Mouse (Mus musculus) CH12F3 (cell line): ENCODE measurements at regions not wholly inside any gene's neighbourhood (a gene's known extent, or its start where the extent isn't known, plus 50 kb on each side); places are given as distances from the start of the nearest gene placed in this dataset.

ENCODE experiments used
- in situ Hi-C: fragments of 300-500 bp; cut with MboI; formaldehyde crosslinking; loops from 2 replicates; pipeline ENCODE4 v1.14.3; 2020; ENCODE audit warnings: low sequenced_read_pairs

DNA sequence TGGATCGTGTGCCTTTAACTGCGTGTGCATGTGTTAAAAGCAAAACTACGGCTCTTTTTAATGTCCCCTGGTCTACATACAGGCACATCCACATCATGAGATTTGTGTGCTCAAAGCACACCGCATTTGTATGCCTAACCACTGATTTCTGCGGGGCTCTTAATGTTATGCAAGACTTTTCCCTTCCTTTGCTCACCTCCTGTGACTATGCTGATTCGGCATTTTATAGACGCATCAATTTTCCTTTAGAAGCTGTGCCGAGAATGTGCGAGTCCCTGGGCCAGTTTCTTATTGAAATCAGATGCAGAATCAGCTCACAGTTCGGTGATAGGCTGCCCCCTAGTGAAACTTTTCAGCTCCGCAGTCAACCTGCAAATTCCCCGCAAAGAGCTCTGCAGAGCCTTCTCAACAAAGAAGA is 124.1 kb upstream of the Tank start:
- in situ Hi-C loops: loop anchor here (25.0 kb wide), 1 partner anchor 717 kb away; no protein-coding TSS in a partner anchor

DNA sequence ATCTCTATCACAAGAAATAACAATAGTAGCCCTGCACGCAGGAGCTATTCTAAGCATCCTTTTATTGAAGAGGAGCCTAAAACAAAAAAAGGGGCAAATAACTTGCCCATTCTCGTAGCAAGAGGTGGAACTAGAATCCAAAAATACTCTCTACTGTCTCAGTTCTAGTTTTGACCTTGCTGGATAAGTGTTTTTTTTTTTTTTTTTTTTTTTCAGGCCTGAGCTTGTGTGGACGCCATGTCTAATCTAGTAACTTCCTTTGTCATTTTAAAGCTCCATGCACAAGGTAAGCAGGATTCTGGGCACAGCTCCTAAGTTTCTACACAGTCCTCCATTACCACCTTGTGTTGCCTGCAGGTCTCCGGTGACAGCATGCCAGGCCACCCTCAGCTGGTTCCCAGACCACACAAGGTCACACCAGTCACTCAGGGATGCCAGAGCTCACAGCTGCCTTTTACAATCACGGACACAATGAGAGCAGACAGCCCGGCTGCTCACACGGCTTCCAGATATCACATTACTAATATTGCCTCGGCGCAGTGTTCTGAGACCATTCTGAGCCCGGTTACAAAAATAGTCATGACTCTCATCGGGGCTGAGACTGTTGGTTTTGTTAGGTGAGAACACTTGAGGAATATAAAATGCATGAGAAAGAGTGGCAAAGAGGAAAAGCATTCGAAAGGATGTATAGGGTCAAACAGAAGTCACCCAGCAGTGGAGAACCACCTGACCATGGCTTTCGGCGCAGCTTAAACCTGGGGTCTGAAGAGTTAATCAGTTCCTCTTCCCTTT is 124.7 kb upstream of the Tank start:
- in situ Hi-C loops: loop anchor here (25.0 kb wide), 1 partner anchor 716 kb away; no protein-coding TSS in a partner anchor

DNA sequence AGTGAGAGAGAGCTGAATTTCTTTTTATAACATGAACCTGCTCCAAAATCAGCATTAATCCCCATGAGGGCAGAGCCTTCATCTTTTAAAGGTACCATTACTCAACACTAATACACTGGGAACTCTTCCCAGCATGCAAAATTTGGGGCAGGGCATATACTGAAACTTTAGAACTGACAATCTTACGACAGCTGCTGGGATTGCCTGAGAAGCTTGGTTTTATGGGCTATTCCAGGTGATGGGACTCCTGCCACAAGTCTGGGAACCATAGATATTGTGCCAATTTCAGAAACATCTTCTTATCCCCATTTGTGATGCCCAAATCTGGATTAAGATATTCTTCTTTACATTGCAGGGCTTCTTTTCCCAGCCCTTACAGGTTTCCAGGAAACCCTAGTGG is 125.8 kb upstream of the Tank start:
- in situ Hi-C loops: loop anchor here (25.0 kb wide), 1 partner anchor 715 kb away; no protein-coding TSS in a partner anchor

DNA sequence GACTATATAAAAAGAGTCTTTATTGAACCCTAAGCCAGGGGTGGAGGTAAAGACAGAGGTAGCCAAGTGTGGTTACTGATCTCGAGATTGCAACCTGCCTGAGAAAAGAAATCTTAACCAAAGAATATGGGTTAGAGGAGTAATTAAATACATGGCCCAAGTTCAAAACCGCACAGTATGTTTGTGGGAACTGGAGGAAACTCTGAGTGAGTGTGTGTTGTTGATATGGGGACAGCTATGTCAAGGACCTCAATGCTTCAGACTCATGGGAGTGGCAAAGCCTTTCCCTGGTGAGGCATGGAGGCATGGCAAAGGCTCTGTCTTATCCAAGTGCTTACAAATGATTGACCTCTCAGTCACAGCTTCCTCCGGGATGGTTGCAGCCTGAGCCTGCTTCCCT is 127.7 kb upstream of the Tank start:
- in situ Hi-C loops: loop anchor here (25.0 kb wide), 1 partner anchor 713 kb away; no protein-coding TSS in a partner anchor

DNA sequence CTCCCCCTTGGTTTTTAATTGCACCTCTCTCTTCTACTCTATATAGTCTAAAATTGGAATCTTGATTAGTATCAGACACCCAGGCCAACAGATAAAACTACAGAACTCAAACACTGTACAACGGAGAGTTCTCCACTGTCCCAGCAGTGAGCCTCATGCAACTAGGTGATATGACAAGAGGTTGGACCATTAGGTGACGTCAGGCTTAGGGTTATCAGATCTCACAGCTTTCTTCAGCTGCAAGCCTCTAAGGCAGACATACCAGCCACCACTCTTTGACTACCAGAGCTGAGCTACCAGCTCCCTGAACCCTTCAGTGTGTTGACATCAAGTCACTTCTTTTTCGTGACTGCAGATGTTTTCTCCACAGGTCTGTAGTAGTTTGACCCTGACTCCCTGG is 141.8 kb upstream of the Tank start:
- in situ Hi-C loops: no loop called here

DNA sequence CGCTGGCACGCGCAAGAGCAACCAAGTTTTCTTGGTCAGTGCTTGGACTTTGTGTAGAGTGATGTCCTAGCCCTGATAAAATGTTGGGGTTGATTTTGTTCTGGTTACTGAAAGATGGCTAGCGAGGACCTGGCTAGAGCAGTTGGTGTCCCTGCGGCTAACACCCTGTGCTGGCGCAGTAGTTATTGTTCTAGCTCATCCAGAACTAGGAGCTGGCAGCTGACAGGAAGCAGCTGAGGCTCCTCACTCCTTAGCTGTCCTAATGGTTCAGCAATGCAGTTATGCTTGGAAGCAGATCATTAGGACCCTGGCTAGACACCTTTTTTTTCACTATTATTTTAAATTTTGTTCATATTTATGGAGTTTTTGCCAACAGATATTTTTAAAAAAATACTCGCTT is 170.5 kb upstream of the Tank start:
- in situ Hi-C loops: no loop called here

DNA sequence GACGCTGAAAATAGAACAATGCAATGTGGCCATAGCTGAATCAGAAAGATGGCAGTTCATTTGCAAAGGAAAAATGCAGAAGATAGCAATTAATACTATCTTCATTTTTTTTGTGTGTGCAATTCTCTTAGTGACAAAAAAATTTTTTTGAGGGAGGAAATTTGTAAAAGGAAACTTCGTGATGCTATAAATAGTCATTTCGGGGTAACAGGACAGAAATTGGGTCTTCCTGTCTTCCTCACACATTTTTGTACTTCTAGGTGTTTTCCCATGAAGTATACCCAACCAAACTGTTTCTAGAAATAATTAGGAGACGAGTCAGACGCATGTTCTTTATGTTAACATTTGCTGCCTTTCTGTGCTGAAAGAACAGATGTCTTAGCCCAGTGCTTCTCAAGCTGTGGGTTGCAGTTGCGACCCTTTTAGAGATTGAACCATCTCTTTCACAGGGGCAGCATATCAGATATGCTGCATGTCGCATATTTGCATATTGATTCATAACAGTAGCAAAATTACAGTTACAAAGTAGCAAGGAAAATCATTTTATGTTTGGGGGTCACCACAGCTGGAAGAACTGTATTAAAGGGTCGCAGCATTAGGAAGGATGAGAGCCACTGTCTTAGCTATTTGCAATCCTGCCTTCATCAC is 172.2 kb upstream of the Tank start:
- in situ Hi-C loops: no loop called here

DNA sequence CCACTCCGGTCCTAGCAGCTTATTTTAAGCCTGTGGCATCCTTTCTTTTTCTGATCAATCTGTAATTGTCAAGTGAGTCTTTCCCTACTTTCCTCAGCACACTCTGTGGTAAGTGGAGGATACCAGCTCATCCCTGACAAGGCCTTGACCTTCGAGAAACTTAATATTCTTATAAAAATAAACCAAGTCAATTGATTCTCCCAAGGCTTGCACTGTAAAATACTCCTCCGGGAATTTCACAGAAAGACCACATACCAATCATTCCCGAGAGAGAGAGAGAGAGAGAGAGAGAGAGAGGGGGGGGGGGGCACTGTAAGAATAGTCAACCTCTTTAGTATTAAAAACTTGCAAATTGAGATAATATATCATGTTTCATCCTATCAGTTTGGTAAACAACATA is 173.1 kb upstream of the Tank start:
- in situ Hi-C loops: no loop called here

DNA sequence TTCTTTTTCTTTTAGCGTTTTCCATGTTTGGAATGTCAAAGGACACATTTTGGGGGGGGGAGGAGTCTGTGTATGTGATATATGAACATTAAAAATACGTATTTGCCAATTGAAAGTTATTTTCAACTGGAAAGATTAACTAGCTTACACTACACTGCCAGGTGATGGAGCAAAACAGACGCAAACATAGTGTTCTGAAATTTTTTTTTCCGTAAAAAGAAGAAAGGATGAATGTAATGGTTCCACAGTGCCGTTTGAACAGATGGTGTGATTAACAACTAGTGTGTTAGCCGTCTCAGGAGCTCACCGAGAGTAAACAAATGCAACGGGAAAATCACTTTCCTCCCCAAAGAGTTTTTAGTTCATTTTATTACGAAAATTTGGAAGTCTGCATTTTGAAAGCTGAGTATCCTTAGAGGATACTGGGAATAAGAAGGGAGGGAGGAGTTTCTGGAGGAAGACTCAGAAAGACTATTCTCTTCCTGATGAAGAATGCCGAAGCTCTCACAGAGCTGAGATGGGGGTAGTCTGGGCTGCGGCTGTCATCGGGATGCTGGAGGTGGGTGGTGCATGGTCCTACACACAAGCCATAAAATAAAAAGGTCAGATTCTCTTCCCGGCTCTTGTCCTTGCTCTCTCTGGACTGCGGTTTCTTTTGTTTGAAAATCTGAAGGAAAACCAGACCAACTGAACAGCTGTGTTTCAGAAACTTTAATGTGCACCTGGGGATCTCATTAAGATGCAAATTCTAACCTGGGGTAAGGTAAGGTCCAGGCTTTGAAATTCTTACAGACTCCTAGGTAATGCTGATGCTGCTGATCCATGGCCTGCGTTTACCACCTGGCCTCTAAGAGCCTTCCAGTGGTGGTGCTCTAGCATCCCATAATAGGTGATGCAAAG is 175.5 kb upstream of the Tank start:
- in situ Hi-C loops: no loop called here

DNA sequence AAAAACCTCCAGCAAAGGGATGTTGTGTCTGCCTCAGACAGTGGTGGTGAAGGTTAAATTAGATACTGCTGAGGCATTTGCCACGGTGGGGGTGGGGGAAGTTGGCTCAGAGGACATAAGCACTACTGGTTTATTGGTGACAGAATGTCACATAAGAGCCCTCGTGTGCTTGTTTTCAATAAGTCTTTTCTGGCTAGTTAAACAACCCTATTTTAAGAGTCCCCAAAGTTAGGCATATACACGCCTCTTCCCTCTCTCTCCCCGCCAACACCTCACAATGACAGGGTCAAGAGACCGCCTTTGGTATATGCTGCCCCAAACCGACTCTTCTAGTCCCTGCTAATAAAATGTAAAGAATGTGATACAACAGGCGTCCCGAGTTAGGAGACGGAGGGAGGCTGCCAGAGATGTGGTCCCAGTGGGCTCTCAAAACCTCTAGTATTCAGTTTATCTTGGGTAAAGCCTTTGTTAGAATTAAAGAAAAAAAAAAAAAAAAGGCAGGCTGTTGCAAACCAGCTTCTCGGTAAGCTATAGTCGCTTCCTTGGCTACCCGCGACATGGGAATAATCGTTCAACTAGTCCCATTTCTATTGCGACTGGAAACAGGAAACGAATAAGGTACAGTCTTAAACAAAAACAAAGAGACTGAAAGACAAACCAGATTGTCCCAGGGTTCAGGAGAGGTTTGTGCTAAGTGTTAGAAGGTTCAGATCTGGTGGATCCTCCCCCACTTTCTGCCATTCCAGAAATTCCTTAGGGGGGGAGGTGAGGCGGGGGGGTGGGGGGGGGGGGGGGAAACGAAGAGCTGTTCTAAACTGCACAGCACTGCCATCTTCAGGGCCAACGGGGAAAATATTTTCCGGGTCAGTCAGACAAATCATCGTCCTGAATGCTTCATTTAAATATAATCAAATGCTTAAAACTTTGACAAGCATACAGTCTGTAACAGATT is 176.5 kb upstream of the Tank start:
- in situ Hi-C loops: no loop called here

DNA sequence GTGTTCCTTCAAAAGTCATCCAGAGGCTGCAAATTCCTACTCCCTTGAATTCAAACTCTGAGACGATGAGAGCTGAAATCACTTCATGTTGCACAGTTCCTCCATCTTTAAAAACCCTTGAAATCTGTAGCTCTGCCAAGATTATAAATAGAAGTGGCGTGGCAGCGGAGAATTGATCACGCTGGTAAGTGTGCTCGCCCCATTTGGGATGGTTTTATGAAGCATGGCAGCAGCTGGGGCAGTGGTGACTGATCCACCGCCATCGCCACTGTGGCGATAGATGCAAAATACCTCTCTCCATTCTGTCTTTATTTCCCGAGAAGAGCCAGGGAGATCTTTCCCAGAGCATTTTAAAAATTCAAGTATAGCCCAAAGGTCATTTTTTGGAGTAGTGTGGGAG is 179.8 kb upstream of the Tank start:
- in situ Hi-C loops: no loop called here

DNA sequence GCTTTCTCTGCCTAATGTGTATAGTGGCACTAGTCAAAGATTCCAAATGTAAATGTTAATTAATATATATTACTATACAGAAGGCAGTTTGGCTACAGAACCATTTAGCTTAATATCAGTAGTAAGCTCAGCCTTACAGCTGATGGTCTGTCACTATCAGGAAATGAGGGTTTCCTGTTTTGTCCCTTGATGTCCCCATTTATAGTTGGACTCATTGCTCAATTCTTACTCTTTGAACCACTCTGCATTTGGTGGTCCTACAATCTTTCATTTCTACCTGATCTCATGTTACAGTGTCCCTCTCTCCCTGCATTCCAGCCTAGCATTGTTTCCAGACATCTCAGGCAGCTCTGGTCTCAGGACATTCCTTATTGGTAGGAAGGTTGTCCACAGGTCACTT is 188.8 kb upstream of the Tank start:
- in situ Hi-C loops: no loop called here

DNA sequence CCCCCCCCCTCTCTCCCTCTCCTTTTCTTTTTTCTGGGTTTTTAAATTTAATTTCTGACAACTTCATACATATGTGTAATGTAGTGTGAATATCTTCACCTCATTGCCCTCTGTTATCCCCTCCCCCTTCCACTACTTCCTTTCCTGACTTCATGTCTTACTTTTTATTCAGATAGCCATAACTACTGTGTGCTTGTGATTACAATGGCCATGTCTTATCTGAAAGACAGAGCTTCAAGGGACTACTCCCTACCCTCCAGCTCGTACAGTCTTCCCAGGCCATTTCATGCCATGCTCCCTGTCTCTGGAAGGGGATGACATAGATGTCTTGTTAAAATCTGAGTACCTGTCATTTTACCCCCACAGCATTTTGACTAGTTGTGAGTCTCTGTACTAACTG is 189.2 kb upstream of the Tank start:
- in situ Hi-C loops: no loop called here

DNA sequence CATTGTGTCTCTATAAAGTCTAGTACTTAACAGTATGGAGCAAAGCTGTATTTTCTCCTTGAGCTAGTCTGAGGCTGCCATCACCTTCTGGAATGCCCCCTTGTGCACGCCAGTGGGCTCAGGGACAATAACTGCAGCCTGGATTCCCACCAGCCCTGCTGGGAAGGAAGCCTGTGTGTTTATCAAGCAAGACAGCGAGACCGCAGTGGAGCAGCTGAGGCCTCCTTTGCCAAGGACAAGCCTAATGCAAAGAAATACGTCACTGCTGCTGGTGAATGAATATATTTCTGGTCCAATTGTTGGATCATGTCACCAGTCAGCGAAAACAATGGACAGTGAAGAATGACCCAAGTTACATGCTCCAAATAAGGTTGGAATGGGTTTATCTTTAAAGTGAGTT is 190.8 kb upstream of the Tank start:
- in situ Hi-C loops: no loop called here

DNA sequence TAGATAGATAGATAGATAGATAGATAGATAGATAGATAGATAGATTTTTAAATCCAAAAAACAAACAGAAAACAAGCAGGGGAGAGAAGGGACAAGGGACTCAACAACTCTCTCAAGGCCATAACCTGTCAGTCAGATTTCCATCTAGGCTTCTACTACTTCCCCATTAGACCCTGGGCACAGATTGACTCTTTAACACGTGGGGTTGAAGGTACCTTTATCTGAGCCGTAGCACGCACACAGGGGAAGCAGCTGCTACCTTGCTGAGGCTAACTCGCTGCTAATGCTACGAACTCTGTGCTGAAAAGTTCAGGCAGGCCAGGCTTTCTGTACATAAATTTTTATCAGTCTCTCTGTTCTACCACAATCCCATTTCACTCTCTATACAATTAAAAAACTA is 191.4 kb upstream of the Tank start:
- in situ Hi-C loops: no loop called here

DNA sequence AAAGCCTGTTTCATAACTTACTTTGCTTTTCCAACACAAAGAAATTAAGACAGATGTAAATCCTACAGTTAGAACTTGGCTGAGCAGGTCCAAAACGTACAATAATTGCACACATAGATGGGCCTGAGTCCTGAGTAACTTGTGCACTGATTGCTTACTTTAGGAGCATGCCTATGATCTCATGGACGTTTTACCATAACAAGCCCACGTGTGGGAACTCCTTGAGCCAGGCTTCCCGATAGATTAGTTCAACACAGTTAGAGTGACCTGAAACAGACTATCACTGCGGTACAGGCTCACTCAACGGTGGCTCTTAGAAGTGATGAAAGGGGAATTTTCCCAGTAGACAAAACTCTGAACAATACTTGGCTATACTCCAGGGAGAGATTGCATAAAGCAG is 193.9 kb upstream of the Tank start:
- in situ Hi-C loops: no loop called here

DNA sequence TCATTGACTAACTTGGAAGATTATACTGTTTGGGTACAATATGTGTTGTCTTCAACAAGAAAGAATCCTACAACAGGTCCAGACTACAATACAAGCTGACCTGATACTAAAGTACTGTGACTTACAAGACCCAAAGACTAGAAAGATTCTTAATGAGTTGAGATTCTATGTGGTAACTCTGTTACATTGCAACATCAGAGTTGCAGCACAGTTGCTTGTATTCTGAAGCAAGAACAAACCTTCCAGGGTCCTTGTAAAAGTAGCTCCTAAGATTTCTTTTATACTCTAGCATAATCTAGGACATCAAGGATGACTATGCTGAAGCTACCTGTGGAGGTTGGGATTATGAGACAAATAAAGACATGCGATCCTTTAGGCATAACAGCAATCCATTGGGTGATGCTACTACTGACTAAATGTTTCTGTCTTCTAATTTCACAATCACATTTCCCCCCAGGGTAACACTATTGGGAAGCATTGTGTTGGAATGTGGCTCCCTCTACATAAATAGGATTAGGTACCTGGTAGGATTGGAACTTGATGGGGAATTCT is 194.6 kb upstream of the Tank start:
- in situ Hi-C loops: no loop called here

DNA sequence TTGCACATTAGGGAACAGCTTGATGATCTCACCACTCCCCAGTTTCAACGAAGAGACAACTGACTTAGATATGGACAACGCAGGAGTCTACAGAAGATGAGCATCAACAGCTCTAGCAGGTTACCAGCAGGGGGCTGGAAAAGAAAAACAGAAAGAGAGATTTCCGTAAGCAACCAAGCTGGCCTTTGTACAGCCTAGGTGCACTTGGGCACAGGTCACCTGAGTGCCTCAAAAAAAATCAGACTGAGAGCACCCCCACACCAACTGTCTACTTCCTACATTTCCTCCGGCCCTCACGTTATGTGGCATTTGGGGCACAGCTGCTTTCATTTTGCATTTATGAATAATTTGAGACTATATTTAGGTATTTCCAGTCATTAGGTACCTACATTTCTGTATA is 199.3 kb upstream of the Tank start:
- in situ Hi-C loops: no loop called here

DNA sequence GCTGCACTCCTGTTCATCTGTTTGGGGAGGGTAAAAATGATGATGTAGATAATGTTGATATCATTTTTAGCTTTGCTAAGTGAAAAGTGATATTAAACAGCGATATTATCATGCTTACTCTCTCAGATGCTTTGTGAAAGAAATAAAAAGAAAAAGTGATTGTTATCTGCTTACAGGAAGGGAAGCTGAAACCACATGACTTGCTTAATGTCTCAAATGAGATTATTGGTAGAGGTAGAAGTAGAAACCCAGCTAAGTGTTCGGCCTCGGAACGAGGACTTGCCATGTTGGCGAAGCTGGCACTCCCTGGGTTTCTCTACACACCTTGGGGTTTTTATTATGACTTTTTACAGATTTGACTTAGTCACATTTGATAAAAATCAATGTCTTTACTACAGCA is 200.1 kb upstream of the Tank start:
- in situ Hi-C loops: no loop called here

DNA sequence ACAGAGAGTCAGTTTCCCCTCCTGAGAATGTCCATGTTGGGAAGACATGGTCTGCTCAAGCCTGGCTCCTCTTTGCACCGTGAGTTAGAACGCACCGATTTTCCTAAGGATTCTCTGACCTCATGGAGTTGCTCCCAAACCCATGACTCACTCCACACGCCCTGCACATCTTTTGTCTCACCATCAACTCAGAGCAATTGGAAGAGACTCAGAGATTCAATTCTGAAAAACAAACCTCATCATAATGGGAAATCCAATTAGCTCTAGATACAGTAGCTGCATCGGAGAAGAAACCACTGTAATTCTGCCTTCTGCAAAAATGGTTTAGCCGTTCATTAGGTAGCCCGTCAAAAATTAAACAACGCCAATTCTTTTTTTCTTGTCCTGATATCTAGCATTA is 200.6 kb upstream of the Tank start:
- in situ Hi-C loops: no loop called here
